Mouse (Mus musculus): Measurements from ENCODE around the gene Spred2.
A peak's percentile ranks its signal among the peaks of the same experiment; 100 is the strongest.

The Spred2 gene

GRCm38 (mm10) chr11:19925976-19926842, 2.0 kb downstream of the Spred2 start:
- DNase-seq, result peak; percentile 65

DNA sequence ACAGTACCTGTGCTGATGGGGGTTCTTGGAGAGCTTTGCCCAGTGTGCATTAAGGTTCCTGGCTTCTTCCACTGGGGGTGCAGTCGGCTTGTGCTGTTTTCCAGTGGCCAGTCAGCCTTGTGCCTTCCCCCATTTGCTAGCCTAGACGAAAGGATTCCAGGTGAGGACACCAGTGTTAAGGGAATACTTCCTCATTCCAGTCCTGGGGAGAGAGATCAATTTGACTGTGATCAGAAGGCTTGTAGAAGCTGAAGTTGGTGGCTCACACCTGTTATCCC, 2.6 kb downstream of the Spred2 start:
- DNase-seq, result no peak

DNA sequence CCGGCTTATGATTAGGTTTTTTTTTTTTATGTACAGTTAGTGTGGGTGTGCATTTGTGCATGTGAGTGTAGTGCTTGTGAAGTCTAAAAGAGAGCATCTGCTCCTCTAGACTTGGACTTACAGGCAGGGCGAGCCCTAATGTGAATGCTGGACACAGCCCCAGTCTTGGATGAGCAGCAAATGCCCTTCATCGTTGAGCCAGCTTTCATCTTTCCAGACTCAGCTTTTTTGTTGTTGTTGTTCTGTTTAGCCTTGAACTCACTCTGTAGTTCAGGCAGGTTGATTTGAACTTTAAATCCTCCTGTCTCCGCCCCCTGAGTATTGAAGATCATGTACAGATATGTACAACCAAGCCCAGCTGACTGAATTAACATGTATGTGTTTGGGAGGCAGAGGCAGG, 4.5 kb downstream of the Spred2 start:
- no peak for DNase-seq

DNA sequence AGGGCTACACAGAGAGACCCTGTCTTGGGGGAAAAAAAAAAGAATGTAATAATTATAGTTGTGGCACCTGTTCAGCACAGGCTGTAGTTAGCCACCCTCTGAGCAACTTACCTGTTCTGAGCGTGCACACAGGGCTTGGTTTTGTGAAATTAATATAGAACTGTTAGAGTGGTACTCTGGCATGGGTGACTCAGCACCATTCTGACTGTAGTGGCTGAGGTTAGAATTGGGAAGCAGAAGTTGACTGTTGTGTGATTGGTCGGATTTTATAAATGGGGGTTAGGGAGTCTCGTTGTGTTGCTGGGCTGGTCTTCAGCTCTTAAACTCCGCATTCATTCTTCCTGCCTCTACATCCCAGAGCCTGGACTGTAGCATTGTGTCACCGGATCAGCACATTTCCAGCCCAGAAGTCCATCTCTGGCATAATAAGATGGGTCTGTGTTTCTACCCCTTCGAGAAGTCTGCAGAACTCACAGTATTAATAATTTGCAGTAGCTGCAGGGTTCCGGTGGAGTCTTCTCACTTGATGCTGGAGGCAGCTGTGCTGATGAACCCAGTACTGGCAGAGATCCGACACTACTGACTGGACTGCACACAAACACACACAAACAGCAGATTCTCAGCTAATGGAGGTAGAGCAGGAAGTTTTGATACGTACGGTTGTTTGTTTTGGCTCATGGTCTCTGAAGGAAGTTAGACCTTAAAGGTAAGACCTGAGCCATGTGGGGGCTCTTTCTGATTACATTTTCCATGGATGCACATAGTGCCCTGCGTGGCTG, 5.1 kb downstream of the Spred2 start:
- no peak for DNase-seq

- DNase-seq, result no peak
Observed at GRCm38 (mm10) chr11:19931569-19932230, 7.5 kb downstream of the Spred2 start.

DNA sequence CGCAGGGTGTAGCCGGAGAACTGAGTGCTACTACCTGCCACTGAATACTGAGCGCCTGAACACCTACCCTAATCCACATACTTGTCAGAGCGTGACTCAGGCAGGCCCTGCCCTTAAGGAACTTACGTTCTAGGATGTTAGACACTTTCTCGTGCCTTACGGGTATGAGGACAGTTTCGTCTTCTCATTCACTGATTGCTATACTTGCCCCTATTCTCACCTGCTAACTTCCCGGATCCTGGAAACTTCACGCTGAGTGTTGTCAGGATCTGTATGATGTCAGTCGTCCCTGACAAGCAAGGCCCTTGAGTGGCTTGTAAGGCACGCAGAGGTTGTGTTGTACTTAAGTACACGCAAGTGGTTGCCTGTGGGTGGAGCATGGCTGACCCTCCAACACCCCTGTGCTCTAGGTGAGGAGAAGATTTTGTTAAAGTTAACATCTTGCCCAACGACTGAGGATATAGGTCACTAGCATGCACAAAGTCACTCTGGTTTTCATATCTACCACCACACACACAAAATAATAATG, 8.9 kb downstream of the Spred2 start:
- DNase-seq, result no peak

GRCm38 (mm10) chr11:19935524-19936354, 11.6 kb downstream of the Spred2 start:
- no peak for DNase-seq

GRCm38 (mm10) chr11:19938456-19939004, 14.4 kb downstream of the Spred2 start:
- no peak for DNase-seq

DNA sequence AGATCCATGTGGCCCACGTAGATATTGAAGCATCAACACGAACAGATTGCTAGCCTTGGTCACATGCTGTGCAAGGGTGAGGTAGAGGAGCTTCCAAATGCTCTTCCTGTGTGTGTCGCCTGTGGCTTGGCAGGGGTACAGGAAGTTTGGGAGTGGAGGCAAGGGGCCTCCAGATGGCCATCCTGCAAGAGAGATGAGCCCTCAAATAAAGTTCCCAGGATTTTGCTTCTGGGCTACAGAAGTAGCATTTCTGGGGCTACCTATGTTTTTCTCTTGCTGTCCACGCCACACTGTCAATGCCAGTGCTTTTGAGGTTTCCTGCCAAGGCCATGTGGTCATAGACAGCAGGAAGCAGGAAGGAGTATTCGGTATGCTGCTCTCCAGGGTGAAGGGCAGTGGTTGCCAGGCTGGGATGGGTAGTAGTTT, 15.1 kb downstream of the Spred2 start:
- DNase-seq, result no peak

- DNase-seq, result no peak
Observed at GRCm38 (mm10) chr11:19939831-19940230, 15.7 kb downstream of the Spred2 start.

- no peak for DNase-seq
Observed at GRCm38 (mm10) chr11:19941156-19941777, 17.1 kb downstream of the Spred2 start.

DNA sequence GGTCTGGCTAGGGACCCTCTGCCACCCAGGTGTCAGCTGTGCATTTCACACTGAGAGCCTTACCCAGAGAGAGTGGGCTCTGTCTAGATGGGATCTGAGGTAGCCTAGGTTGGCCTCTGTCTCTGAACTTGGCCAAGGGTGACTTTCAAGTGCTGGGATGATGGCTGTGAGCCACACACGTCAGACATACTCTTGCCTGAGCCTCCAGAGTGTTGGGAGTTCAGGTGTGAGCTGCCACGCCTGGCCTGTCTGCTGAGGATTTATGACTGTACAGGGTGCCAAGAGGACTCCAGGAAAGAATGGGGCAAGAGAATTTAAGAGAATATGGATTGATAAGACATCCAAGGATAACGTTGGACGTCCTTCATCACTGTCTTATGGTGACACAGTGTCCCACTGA, 17.8 kb downstream of the Spred2 start:
- no peak for DNase-seq

- DNase-seq, result no peak
Observed at GRCm38 (mm10) chr11:19943753-19944152, 19.6 kb downstream of the Spred2 start.

DNA sequence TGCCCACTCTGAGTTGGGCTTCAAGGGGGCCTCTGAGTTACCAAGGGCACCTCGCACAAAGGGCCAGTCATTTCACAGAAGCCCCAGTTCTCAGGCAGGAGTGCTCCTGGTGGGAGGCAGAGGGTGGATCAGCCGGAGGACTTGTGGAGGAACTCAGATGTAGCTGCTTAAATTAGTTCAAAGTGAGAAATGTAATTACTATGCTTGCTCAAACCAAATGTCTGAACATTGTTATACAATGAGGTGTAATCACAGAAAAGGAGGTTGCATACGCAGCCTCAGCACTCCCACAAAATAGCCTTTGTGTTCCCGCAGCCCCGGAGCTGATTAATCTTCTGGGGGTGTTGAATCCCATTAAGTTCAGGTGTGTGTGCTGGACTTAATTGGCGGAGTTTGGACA, 20.5 kb downstream of the Spred2 start:
- DNase-seq, result no peak

GRCm38 (mm10) chr11:19946721-19947120, 22.5 kb downstream of the Spred2 start:
- DNase-seq, result no peak

- DNase-seq, result no peak
Observed at GRCm38 (mm10) chr11:19947626-19948135, 23.5 kb downstream of the Spred2 start.

DNA sequence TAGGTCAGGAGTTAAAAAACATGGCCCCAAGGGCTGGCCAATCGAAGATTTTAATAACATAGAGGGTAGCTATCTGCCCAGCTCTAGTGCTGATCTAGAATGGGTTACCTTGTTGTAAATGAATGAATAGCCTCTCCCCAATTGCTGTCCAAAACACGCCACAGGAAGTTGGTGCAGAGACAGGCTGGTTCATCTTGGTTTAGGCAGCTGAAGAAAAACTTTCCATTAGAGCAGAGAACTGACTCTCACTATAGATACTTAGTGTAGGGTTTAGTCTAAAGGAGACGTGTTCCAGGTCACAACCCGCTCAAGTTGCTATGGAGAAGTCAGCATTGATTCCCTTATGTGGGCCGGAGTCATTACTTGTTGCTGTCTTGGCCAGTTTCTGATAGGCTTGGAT, 25.6 kb downstream of the Spred2 start:
- no peak for DNase-seq

- DNase-seq, result no peak
Observed at GRCm38 (mm10) chr11:19950169-19950568, 26.0 kb downstream of the Spred2 start.

DNA sequence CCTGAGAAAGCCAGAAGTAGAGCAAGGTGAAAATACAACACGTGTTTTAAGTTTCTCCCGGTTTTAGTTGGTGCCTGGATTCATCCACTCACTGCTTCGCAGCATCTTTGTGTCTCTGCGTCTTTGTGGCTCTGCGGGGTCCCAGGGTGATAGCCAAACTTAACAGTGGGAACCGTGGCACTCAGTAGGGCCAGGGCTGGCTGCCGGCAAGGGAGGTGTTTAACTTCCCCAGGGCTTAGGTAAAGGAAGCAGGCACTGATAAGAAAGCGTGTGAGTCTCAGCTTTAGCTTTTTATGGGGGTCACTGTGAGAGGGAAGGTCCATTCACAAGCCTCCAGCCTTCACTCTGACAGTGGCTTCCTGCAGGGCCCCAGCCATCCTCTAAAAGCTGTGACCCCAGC, 28.8 kb downstream of the Spred2 start:
- DNase-seq, result no peak

- no peak for DNase-seq
Observed at GRCm38 (mm10) chr11:19953919-19954318, 29.7 kb downstream of the Spred2 start.

DNA sequence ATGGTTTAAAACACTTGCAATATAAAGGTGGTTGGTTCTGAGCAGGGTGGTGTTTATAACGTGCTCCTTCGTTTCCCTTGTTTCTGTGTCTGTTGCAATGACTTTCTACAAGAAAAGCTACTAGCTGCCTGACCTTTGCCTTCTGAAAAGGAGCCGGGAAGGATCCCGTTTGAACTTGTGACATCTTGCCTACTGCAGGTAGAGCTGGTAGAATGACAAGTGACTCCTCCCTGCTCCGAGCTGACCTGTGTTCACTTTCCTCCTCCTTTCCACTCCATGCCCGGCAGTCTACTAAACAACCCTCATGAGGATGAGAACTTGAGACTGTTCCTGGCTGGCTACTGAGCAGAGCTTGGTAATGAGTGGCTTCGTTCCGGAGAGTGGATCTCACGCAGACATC, 30.9 kb downstream of the Spred2 start:
- no peak for DNase-seq

- DNase-seq, result no peak
Observed at GRCm38 (mm10) chr11:19955701-19956100, 31.5 kb downstream of the Spred2 start.
